Mouse (Mus musculus) MEL-GATA-1-ER (cell line): ENCODE results near the gene Snx13.

Experiments
- DNase-seq: peaks from one replicate; pipeline ENCODE4 v3.0.0-alpha.2; 2012; ENCODE audit warnings: low read depth; ENCODE audit errors: extremely low read depth

Gene Snx13

DNA sequence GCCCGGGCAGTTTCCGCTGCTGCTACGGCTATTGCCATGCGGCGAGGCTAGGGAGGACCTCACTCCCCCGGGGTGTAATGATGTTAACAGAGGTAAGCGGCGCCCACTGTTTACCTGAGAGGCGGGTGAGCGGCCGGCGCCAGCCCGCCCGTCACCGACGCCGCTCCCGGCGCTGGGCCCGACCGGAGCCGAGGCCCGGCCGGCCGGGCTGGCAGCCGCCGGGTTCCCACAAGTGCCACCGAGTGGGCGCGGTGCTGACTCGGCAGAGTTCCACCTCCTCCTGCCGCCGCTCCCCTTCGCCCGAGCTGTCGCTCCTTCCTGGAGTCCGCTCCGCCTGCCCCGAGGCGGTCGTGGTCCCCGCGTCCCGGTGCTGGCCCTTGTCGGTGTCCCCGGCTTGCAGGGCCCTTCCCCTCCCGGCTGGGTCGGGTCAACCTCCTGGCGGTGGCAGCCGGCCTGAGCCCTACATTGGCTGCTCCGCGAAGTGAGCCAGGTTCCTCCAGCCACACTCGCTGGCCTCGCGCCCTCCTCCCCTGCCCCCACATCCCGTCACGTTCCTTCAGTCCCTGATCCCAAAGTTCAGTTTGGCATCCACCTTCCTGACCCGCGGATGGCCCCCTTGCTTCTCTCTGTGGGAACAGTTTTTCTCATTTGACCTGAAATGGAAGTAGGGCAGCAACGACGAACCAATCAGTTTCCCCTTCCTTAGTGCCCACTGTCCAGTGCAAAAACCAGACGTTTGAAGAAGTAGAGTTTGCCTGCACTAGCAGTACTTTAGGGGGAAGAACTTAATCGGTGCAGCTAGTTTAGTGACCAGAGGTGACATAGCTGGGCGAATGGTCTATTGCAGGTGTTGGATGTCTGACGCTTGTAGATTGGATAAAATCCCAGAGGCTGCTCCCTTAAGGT lies 587 bp downstream of the Snx13 start:
- DNase-seq, result peak; percentile 39

DNA sequence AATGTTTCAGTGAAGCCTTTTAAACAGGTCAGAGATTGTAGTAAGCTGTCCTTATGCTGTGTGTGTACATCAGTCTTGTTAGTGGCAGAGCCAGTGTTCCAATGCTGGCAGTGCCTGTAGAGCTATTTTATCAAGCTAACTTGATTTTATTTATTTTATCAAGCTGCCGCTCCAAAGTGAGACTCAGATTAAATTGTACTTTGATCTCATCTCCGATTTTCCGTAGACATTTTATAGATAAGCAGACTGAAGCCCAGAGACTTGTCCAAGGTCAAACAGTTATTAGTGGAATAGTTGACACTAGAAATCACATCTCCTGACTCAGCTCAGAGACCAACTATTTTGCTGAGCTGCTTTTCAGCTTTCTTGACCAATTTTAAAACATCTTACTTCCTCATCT lies 1.9 kb downstream of the Snx13 start:
- DNase-seq, result no peak

DNA sequence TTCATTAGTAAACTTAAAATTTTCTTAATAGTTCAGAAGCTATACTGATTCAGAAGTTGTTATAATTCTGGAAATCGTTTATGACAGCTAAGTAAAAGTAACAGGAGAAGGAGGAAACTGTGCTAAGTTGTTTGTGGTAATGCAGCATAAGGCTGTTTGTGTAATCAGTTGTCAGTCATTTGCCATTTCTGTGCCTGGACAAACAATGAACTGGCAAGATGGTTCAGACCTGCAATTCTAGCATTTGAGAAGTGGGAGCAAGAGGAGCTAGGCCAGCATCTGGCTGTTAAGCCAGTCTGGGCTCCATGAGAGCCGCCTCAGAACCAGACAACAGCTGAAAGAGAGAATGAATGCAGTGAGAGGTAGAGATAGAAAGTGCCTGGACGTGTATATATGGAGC lies 3.5 kb downstream of the Snx13 start:
- DNase-seq, result no peak

DNA sequence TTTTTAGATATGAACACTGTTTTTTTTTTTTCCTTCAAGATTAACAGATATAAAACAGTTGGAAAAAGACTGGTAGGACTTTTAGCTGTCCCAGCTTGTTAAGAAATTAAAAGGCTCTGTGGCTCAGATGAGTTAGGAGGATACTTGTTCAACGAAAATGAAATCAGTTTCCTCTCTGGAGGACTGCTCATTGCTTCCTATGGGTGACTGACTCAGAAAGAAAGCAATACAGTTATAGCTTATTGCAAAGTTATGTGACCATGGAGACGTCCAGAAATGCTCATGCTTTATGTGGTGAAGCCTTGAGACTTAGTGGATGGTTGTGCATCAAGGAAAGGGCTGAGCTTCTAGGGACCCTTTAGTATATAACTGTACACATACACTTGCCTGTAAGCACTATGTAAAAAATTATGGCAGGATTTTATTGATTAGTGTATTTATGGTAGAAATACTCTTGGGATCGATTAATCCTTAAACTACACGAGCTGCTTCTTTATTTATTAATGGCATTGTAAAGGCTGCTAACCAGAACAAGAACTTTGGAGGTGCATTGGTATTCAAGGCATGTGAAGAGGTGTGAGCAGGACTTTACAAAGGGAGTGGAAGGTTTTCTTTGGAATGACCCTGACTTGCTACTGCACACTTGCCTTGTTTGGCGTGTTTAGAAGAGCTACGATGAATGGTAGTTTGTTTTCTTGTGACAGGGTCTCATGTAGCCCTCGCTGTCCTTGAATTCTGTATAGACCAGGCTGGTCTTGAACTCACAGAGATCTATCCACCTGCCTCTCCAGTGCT lies 4.2 kb downstream of the Snx13 start:
- no peak for DNase-seq

DNA sequence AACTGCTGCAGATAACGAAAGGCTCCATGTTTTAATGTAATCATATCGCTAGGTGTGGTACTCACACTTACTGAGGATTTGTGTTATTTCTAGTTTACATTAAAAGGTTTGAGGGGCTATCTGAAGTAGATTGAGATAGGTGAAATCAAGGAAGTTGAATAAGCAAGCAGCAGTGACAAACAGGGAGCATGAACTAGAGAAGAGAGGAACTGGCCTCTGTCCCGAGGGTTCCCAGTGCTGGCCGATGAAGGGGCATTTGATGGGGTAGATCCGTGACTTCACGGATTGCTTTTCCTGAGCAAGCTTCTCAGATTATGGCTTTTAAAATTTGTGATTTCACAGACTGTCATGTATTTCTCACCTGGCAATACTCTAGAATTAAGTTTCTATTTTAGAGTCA lies 7.4 kb downstream of the Snx13 start:
- no peak for DNase-seq

DNA sequence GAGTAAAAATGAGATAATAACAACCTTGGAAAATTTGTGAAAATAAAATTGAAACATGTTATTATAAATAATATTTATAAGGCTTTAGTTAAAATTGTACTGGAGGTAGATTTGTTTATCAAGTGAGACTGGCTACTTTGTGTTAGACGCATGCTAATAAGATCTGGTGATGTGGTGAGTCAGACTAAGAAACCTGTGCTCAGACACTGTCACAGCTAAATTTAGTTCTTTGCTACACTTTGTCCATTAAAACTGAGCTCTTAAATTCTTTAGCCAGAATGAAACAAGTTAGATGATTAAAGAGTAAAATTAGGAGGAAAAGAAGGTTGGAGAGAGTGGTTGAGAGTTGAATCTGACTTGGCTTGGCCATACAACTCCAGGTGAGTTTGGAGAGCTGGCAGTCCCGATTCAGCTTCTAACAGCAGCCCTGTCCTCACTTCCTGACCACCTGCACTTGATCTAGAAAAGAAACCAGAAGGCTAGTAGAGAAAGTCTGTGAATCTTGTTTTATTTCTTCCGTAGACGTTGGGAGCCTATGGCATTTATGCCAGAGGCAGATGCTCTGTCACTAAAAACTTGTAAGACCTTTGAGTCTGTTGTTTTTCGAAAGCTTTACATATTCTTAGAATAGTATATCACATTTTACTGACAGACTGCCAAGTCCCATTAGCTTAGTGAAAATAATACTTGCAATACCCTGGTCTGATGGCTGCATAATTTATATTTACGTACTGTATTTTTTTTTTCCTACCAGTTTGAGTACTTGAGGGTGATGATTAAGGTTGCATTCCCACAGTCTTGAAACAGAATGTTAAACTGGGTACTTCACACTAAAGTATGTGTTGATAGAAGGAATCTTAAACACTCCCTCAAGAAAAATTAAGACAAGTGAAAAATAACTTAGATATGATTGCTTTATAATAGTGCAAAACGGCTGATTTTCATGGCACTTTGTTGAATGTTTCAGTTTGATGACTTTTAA lies 8.4 kb downstream of the Snx13 start:
- no peak for DNase-seq

DNA sequence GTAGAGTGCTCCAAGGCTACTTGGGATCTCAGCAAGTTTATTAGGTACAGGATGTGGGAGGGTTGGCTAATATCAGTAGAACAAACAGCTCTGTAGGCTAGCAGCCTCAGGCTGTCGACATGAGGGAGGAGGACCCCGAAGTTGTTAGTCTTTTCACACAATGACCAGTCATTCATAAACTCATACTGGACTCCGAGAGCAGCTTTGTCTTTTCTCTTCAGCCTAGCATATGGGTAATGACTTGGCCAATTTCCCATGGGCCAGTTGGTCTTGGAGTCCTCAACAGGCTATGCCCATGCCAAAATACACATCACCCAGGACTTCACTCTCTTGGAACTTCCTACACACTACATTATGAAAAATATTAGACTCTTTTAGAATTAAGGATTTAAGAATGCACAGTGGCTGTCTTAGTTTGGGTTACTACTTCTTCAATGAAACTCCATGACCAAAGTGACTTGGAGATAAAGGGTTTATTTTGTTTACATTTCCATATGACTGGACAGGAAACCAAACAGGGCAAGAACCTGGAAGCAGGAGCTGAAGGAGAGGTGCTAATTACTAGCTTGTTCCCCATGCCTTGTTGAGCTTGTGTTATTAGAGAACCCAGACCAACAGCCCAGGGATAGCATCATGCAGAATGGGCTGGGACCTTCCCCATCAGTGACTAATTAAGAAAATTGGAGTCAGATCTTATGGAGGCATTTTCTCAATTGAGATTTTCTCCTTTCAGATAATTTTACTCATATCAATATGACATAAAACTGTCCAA lies 16.9 kb downstream of the Snx13 start:
- no peak for DNase-seq

DNA sequence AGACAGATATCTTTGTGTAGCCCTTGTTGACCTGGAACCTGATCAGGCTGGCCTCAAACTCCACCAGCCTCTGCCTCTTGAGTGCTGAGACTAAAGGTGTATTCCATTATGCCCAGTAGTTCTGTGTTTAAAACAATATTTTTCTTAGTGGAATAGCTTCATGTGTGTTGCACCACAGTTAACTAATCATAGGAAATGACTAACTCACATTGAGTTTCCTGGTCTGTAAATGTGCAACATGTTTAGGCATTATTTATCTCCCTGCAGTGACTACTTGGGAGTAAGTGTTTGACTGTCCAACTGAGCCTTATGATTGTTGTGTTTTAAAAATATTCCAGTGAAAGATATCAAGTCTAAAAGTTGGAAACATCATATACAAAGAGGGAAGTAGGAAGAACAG lies 20.6 kb downstream of the Snx13 start:
- DNase-seq, result no peak

GRCm38 (mm10) chr12:35071336-35071735 lies 24.4 kb downstream of the Snx13 start:
- no peak for DNase-seq

GRCm38 (mm10) chr12:35072178-35072577 lies 25.2 kb downstream of the Snx13 start:
- DNase-seq, result no peak

DNA sequence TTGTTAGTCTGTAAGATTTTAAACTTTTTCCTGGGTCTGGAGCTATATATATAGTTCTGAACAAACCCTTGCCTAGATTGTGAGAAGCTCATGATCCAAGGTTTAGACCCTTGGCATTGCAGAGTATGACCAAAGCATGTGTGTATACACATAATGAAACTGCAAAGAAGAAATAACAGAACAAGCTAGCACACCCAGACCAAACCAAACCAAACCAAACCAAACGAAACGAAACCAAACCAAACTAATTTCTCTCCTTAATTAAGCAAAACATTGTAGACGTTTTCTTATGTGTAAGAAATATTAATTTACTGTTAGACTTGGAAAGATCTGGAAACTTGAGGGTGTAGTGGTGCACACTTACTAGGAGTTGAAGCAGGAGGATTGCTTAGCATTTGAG lies 29.0 kb downstream of the Snx13 start:
- no peak for DNase-seq

DNA sequence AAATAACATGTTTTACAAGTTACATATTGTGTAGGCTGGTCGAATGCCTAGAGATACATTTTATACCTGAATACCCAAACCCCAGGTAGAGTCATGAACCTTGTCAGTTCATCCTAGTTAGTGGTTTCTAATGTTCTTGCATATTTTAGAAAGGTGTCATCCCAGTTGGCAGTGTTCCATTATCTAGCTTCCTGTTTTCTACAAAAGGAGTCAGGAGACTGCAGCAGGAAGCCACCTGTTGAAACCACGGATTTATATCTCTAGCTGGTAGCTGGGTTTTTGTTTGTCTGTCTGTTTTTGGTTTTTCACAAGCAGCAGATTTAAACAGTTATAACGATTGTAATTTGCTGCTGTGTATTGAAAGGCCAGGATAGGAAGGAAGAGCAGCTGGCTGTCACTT lies 76.6 kb downstream of the Snx13 start:
- DNase-seq, result peak; percentile 53

GRCm38 (mm10) chr12:35153186-35153585 lies 106.2 kb downstream of the Snx13 start:
- DNase-seq, result no peak

DNA sequence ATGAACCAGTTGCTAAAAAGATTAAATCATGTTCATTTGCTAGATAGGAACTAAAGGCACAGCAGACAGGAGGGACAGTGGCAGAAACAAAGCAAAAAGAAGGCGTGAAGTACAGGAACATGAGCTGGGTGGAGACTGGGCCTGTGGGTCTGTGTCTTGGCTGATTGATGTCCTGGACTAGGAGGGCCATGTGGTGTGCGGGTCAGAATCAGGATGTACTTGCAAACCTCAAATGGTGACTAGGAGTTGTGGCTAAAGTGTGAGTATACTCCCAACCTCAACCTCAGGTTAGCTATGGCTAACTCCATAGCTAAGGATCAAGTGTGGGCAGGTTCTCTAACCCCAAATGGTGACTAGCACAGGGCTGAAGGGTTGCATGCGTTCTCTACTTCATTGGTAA lies 107.2 kb downstream of the Snx13 start:
- DNase-seq, result no peak

GRCm38 (mm10) chr12:35157237-35157636 lies 110.3 kb downstream of the Snx13 start:
- no peak for DNase-seq

- DNase-seq, result no peak
These were observed 114.7 kb downstream of the Snx13 start for GRCm38 (mm10) chr12:35161690-35162089.

DNA sequence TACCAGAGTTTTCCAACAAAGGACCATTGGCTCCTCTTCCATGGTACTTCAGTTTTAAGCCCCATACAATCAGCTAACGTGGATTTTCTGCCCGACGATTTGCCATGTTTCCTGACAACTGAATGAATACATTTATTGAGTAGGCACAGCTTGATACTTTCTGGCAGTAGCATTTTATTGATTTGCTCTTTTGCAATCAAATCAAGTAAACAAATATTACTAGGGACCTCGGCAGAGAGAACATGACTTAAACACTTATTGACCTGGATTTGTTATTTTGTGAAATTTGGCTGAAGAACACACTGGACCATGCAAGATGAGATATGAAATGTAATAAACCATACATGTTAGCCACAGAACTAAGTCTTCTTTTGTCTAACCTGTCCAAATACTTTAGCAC lies 123.3 kb downstream of the Snx13 start:
- no peak for DNase-seq

DNA sequence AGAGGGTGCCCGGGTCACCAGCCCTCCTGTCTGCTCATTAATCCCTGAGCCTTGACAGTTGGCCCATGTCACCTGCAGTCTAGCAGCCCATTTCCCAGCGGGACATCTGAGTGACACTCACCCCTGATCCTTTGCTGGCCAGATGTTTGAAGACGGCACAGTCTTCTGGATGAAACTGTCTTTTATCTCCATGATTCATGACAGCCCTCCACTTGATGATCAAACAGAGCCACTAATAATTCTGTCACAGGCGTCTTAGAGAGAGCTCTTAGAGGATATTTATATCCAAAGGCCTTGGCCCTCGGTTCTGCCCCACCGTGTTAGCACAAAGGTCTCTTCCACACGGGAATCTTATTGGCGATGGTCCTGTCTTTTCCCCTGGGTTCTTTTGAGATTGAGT lies 129.0 kb downstream of the Snx13 start:
- DNase-seq, result no peak

- no peak for DNase-seq
These were observed 129.6 kb downstream of the Snx13 start for GRCm38 (mm10) chr12:35176628-35177027.

DNA sequence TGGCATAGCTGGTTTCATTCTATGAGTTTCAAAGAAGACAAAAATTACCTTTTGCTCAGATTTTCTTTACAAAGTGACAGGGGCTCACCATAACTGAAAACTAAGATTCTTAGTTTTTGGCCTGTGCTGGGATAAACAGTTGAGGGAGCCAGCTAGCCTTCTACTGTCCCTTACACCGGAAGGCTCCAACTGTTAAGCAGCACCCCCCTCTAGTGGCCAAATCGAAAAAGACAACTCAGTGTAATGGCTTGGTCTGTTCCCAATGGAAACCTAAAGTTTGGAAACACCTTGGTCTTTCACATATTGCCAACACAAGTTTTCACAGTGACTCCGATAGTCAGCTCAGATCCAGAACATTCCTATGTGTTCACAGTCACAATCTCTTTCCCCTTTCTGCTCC lies 135.7 kb downstream of the Snx13 start:
- peak; percentile 21 for DNase-seq

DNA sequence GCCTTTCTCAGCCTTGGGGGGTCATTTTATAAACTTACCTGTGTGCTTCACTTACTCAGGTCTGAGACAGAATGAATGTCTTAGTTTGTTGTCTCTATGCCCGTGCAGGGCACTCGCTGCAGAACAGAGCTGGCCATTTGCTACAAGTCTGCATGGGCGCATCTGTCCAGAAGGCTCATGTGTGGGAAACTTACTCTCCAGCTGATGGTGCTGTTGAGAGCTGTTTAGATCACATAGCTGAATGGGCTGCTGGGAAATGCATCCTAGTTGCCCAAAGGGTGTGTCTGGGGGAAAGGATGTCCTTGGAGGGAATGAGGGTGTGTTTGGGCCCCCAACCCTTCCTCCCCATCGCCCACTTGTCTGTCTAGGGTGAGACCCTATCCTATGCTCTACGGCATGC lies 137.3 kb downstream of the Snx13 start:
- DNase-seq, result no peak
